Mouse (Mus musculus): Measurements from ENCODE around the gene Stk32b. TPM values are rescaled to one million over a fixed set of nuclear protein-coding genes. Genes with fewer than 3 reads are reported as not detected.

Stk32b gene
- polyA plus RNA-seq, 1 experiment from 2014 or later, result 0.90 TPM

GRCm38 (mm10) chr5:37458236-37458635 is 258.7 kb downstream of the Stk32b start:
- Histone ChIP-seq H3K9ac (ENCODE audit: low read depth, low read length) (no peak overlapping the region), H3K4me2 (no peak overlapping the region), H3K4me1 (ENCODE audit: control insufficient read depth, insufficient read depth, low read length) (no peaks in the 10 kb centered on the region), H3K27me3 (ENCODE audit: control insufficient read depth, insufficient read depth, low read length) (no peaks in the 10 kb centered on the region), H3K9me3 (replicated peaks; ENCODE audit: control insufficient read depth, low read length) (no peaks in the 10 kb centered on the region), H3K4me3 (ENCODE audit: low read depth, low read length) (no peak overlapping the region), H3K36me3 (ENCODE audit: control insufficient read depth, insufficient read depth, low read length) (no peaks in the 10 kb centered on the region), H3K27ac (ENCODE audit: low read depth, low read length) (no peak overlapping the region)
- WGBS (ENCODE audit: insufficient replicate concordance), result 63% methylated on average over 2 of the region's 2 CpGs
- ATAC-seq (replicated peaks; ENCODE audit: insufficient number of reproducible peaks, low FRiP score, low TSS enrichment), result no peak

GRCm38 (mm10) chr5:37457831-37458230 is 259.1 kb downstream of the Stk32b start:
- no peak overlapping the region for H3K27ac ChIP-seq (ENCODE audit: low read depth, low read length)
- ATAC-seq (replicated peaks; ENCODE audit: insufficient number of reproducible peaks, low FRiP score, low TSS enrichment), result no peak
- WGBS (ENCODE audit: insufficient replicate concordance), result 85% methylated on average over 2 of the region's 2 CpGs
- H3K27me3 ChIP-seq (ENCODE audit: control insufficient read depth, insufficient read depth, low read length), result no peaks in the 10 kb centered on the region
- no peak overlapping the region for H3K4me2 ChIP-seq
- no peaks in the 10 kb centered on the region for H3K36me3 ChIP-seq (ENCODE audit: control insufficient read depth, insufficient read depth, low read length)
- no peaks in the 10 kb centered on the region for H3K9me3 ChIP-seq (replicated peaks; ENCODE audit: control insufficient read depth, low read length)
- no peaks in the 10 kb centered on the region for H3K4me1 ChIP-seq (ENCODE audit: control insufficient read depth, insufficient read depth, low read length)
- H3K4me3 ChIP-seq (ENCODE audit: low read depth, low read length), result no peak overlapping the region
- H3K9ac ChIP-seq (ENCODE audit: low read depth, low read length), result no peak overlapping the region

GRCm38 (mm10) chr5:37457191-37457590 is 259.8 kb downstream of the Stk32b start:
- no peak for ATAC-seq (replicated peaks; ENCODE audit: insufficient number of reproducible peaks, low FRiP score, low TSS enrichment)
- H3K9me3 ChIP-seq (replicated peaks; ENCODE audit: control insufficient read depth, low read length), result no peaks in the 10 kb centered on the region
- H3K27ac ChIP-seq (ENCODE audit: low read depth, low read length), result no peak overlapping the region
- 78% methylated on average over 5 of the region's 5 CpGs for WGBS (ENCODE audit: insufficient replicate concordance)
- no peak overlapping the region for H3K4me3 ChIP-seq (ENCODE audit: low read depth, low read length)
- no peaks in the 10 kb centered on the region for H3K36me3 ChIP-seq (ENCODE audit: control insufficient read depth, insufficient read depth, low read length)
- H3K4me1 ChIP-seq (ENCODE audit: control insufficient read depth, insufficient read depth, low read length), result no peaks in the 10 kb centered on the region
- H3K9ac ChIP-seq (ENCODE audit: low read depth, low read length), result no peak overlapping the region
- H3K4me2 ChIP-seq, result no peak overlapping the region
- H3K27me3 ChIP-seq (ENCODE audit: control insufficient read depth, insufficient read depth, low read length), result no peaks in the 10 kb centered on the region

GRCm38 (mm10) chr5:37456590-37456989 is 260.4 kb downstream of the Stk32b start:
- H3K36me3 ChIP-seq (ENCODE audit: control insufficient read depth, insufficient read depth, low read length), result no peaks in the 10 kb centered on the region
- H3K27ac ChIP-seq (ENCODE audit: low read depth, low read length), result no peak overlapping the region
- no peaks in the 10 kb centered on the region for H3K4me1 ChIP-seq (ENCODE audit: control insufficient read depth, insufficient read depth, low read length)
- no peak overlapping the region for H3K9ac ChIP-seq (ENCODE audit: low read depth, low read length)
- no peak overlapping the region for H3K4me2 ChIP-seq
- WGBS (ENCODE audit: insufficient replicate concordance), result 56% methylated on average over 2 of the region's 2 CpGs
- no peaks in the 10 kb centered on the region for H3K9me3 ChIP-seq (replicated peaks; ENCODE audit: control insufficient read depth, low read length)
- no peak overlapping the region for H3K4me3 ChIP-seq (ENCODE audit: low read depth, low read length)
- no peak for ATAC-seq (replicated peaks; ENCODE audit: insufficient number of reproducible peaks, low FRiP score, low TSS enrichment)
- H3K27me3 ChIP-seq (ENCODE audit: control insufficient read depth, insufficient read depth, low read length), result no peaks in the 10 kb centered on the region

- 65% methylated on average over 3 of the region's 3 CpGs for WGBS (ENCODE audit: insufficient replicate concordance)
- H3K4me2 ChIP-seq, result no peak overlapping the region
- H3K36me3 ChIP-seq (ENCODE audit: control insufficient read depth, insufficient read depth, low read length), result no peaks in the 10 kb centered on the region
- no peak overlapping the region for H3K9ac ChIP-seq (ENCODE audit: low read depth, low read length)
- no peak overlapping the region for H3K27ac ChIP-seq (ENCODE audit: low read depth, low read length)
- no peak overlapping the region for H3K4me3 ChIP-seq (ENCODE audit: low read depth, low read length)
- no peaks in the 10 kb centered on the region for H3K27me3 ChIP-seq (ENCODE audit: control insufficient read depth, insufficient read depth, low read length)
- no peaks in the 10 kb centered on the region for H3K4me1 ChIP-seq (ENCODE audit: control insufficient read depth, insufficient read depth, low read length)
- no peaks in the 10 kb centered on the region; the same call in 1 of the 2 replicates for H3K9me3 ChIP-seq (replicated peaks; ENCODE audit: control insufficient read depth, low read length)
- no peak for ATAC-seq (replicated peaks; ENCODE audit: insufficient number of reproducible peaks, low FRiP score, low TSS enrichment)
Measured at GRCm38 (mm10) chr5:37447546-37447945, 269.4 kb downstream of the Stk32b start.

GRCm38 (mm10) chr5:37442767-37443166 is 274.2 kb downstream of the Stk32b start:
- Histone ChIP-seq H3K9me3 (replicated peaks; ENCODE audit: control insufficient read depth, low read length) (no peaks in the 10 kb centered on the region; the same call in 1 of the 2 replicates), H3K4me1 (ENCODE audit: control insufficient read depth, insufficient read depth, low read length) (no peaks in the 10 kb centered on the region), H3K4me3 (ENCODE audit: low read depth, low read length) (no peak overlapping the region), H3K27ac (ENCODE audit: low read depth, low read length) (no peak overlapping the region), H3K36me3 (ENCODE audit: control insufficient read depth, insufficient read depth, low read length) (no peaks in the 10 kb centered on the region), H3K4me2 (no peak overlapping the region), H3K9ac (ENCODE audit: low read depth, low read length) (no peak overlapping the region), H3K27me3 (ENCODE audit: control insufficient read depth, insufficient read depth, low read length) (no peaks in the 10 kb centered on the region)
- no peak for ATAC-seq (replicated peaks; ENCODE audit: insufficient number of reproducible peaks, low FRiP score, low TSS enrichment)
- WGBS (ENCODE audit: insufficient replicate concordance), result 72% methylated on average over 2 of the region's 2 CpGs

- ATAC-seq (replicated peaks; ENCODE audit: insufficient number of reproducible peaks, low FRiP score, low TSS enrichment), result no peak
Measured at GRCm38 (mm10) chr5:37435417-37435816, 281.6 kb downstream of the Stk32b start.

GRCm38 (mm10) chr5:37427210-37427609 is 289.8 kb downstream of the Stk32b start:
- Histone ChIP-seq H3K4me1 (ENCODE audit: control insufficient read depth, insufficient read depth, low read length) (no peaks in the 10 kb centered on the region), H3K9me3 (replicated peaks; ENCODE audit: control insufficient read depth, low read length) (no peaks in the 10 kb centered on the region), H3K36me3 (ENCODE audit: control insufficient read depth, insufficient read depth, low read length) (no peaks in the 10 kb centered on the region; the same call in 1 of the 2 replicates), H3K4me3 (ENCODE audit: low read depth, low read length) (no peak overlapping the region), H3K9ac (ENCODE audit: low read depth, low read length) (no peak overlapping the region), H3K27me3 (ENCODE audit: control insufficient read depth, insufficient read depth, low read length) (no peaks in the 10 kb centered on the region), H3K27ac (ENCODE audit: low read depth, low read length) (no peak overlapping the region), H3K4me2 (no peak overlapping the region)
- no peak for ATAC-seq (replicated peaks; ENCODE audit: insufficient number of reproducible peaks, low FRiP score, low TSS enrichment)

More at GRCm38 (mm10) chr5:37435417-37435816, 281.6 kb downstream of the Stk32b start:
- Histone ChIP-seq H3K36me3 (ENCODE audit: control insufficient read depth, insufficient read depth, low read length) (no peaks in the 10 kb centered on the region), H3K27ac (ENCODE audit: low read depth, low read length) (no peak overlapping the region), H3K4me3 (ENCODE audit: low read depth, low read length) (no peak overlapping the region), H3K4me2 (no peak overlapping the region), H3K9ac (ENCODE audit: low read depth, low read length) (no peak overlapping the region), H3K4me1 (ENCODE audit: control insufficient read depth, insufficient read depth, low read length) (no peaks in the 10 kb centered on the region), H3K9me3 (replicated peaks; ENCODE audit: control insufficient read depth, low read length) (no peaks in the 10 kb centered on the region), H3K27me3 (ENCODE audit: control insufficient read depth, insufficient read depth, low read length) (no peaks in the 10 kb centered on the region)
- WGBS (ENCODE audit: insufficient replicate concordance), result 66% methylated on average over 3 of the region's 3 CpGs

- no peaks in the 10 kb centered on the region for H3K27me3 ChIP-seq (ENCODE audit: control insufficient read depth, insufficient read depth, low read length)
- no peak overlapping the region for H3K4me2 ChIP-seq
- WGBS (ENCODE audit: insufficient replicate concordance), result 78% methylated on average over 6 of the region's 6 CpGs
- no peak overlapping the region for H3K4me3 ChIP-seq (ENCODE audit: low read depth, low read length)
- ATAC-seq (replicated peaks; ENCODE audit: insufficient number of reproducible peaks, low FRiP score, low TSS enrichment), result no peak
- no peak overlapping the region for H3K9ac ChIP-seq (ENCODE audit: low read depth, low read length)
- no peaks in the 10 kb centered on the region for H3K9me3 ChIP-seq (replicated peaks; ENCODE audit: control insufficient read depth, low read length)
- H3K36me3 ChIP-seq (ENCODE audit: control insufficient read depth, insufficient read depth, low read length), result no peaks in the 10 kb centered on the region; the same call in none of the 2 replicates
- H3K4me1 ChIP-seq (ENCODE audit: control insufficient read depth, insufficient read depth, low read length), result no peaks in the 10 kb centered on the region
- no peak overlapping the region for H3K27ac ChIP-seq (ENCODE audit: low read depth, low read length)
Measured at GRCm38 (mm10) chr5:37419028-37419427, 297.9 kb downstream of the Stk32b start.

All from heart, embryonic 11.5 days (tissue).